Mouse (Mus musculus): Measurements from ENCODE around the gene Cep295. TPM values are rescaled to one million over a fixed set of nuclear protein-coding genes. Genes with fewer than 3 reads are reported as not detected.
A peak's percentile ranks its signal among the peaks of the same experiment; 100 is the strongest.

Cep295 gene
- polyA plus RNA-seq, 1 experiment from 2014 or later, result 18.9 TPM

DNA sequence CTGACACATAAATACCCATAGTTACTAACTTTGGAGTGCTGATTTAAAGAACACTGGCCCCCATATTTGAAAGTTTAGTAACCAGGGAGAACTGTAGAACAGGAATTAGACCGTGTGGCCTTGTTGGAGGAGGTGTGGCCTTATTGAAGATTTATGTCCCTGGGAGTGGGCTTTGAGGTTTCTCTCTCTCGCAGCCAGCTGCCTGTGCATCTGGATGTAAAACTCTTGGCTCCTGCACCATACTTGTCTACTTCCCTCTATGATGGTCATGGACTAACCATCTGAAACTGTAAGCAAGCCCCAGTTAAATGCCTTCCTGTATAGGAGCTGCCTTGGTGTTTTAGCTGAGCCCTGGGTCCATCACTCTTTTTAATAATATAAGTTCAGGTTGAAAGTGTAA is 59.1 kb downstream of the Cep295 start:
- no peak for ATAC-seq (ENCODE audit: low read depth)
- Histone ChIP-seq H3K4me3 (ENCODE audit: low read length) (no peak overlapping the region), H3K9me3 (ENCODE audit: control insufficient read depth, low read length) (no peaks in the 10 kb centered on the region), H3K4me1 (replicated peaks; ENCODE audit: control insufficient read depth, insufficient read depth, low read length) (peaks cover 8% of the 10 kb centered on the region; the same call in 1 of the 2 replicates), H3K27ac (ENCODE audit: low read length) (no peak overlapping the region), H3K9ac (ENCODE audit: low read length) (no peak overlapping the region), H3K27me3 (ENCODE audit: control insufficient read depth, insufficient read depth, low read depth, low read length) (no peaks in the 10 kb centered on the region), H3K36me3 (ENCODE audit: control insufficient read depth, insufficient read depth, low read length) (no peaks in the 10 kb centered on the region), H3K4me2 (ENCODE audit: low read depth, low read length) (no peak overlapping the region)
- WGBS, result 37% methylated on average over 2 of the region's 2 CpGs

DNA sequence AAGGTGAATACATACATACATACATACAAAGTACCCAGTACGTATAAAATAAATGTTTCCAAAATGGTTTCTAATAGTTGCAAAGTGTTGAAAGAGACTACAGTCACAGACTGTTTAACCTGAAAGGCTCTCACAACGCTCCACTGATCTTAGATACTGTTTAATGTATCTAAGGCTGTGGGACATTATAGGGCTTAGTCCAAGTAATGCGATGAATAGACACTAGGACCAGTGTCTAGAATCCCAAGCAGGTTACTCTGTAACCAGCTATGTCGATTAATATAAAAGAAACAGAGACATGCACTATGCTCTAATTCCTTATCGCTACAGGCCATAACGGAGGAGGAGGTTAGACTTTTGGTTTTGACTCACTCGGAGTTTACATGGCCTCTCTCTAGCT is 60.5 kb downstream of the Cep295 start:
- Histone ChIP-seq H3K4me1 (replicated peaks; ENCODE audit: control insufficient read depth, insufficient read depth, low read length) (peaks cover 8% of the 10 kb centered on the region; the same call in 1 of the 2 replicates), H3K9me3 (ENCODE audit: control insufficient read depth, low read length) (no peaks in the 10 kb centered on the region), H3K27ac (ENCODE audit: low read length) (no peak overlapping the region), H3K4me2 (ENCODE audit: low read depth, low read length) (no peak overlapping the region), H3K9ac (ENCODE audit: low read length) (no peak overlapping the region), H3K4me3 (ENCODE audit: low read length) (no peak overlapping the region), H3K36me3 (ENCODE audit: control insufficient read depth, insufficient read depth, low read length) (no peaks in the 10 kb centered on the region), H3K27me3 (ENCODE audit: control insufficient read depth, insufficient read depth, low read depth, low read length) (no peaks in the 10 kb centered on the region)
- ATAC-seq (ENCODE audit: low read depth), result no peak
- WGBS, result 86% methylated on average over 7 of the region's 7 CpGs

DNA sequence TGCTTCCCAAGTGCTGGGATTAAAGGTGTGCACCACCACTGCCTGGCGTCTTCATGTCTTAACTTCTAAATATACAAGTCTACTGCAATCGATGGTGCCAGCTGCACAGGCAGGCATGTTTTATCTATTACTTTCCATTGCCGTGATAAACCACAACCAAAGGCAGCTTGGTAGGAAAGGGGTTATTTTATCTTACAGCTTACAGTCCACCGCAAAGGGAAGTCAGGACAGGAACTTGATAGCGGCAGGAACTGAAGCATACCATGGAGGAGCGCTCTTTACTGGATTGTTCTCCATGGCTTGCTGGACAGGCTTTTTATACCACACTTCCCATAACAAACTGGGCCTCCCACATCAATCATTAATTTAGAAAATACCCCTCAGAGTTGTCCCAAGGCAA is 68.3 kb downstream of the Cep295 start:
- Histone ChIP-seq H3K4me1 (replicated peaks; ENCODE audit: control insufficient read depth, insufficient read depth, low read length) (no peaks in the 10 kb centered on the region), H3K4me2 (ENCODE audit: low read depth, low read length) (no peak overlapping the region), H3K27ac (ENCODE audit: low read length) (no peak overlapping the region), H3K4me3 (ENCODE audit: low read length) (no peak overlapping the region), H3K9ac (ENCODE audit: low read length) (no peak overlapping the region), H3K36me3 (ENCODE audit: control insufficient read depth, insufficient read depth, low read length) (peaks cover 6% of the 10 kb centered on the region; the same call in 1 of the 2 replicates), H3K9me3 (ENCODE audit: control insufficient read depth, low read length) (no peaks in the 10 kb centered on the region), H3K27me3 (ENCODE audit: control insufficient read depth, insufficient read depth, low read depth, low read length) (no peaks in the 10 kb centered on the region)
- no peak for ATAC-seq (ENCODE audit: low read depth)
- 87% methylated on average over 6 of the region's 6 CpGs for WGBS

DNA sequence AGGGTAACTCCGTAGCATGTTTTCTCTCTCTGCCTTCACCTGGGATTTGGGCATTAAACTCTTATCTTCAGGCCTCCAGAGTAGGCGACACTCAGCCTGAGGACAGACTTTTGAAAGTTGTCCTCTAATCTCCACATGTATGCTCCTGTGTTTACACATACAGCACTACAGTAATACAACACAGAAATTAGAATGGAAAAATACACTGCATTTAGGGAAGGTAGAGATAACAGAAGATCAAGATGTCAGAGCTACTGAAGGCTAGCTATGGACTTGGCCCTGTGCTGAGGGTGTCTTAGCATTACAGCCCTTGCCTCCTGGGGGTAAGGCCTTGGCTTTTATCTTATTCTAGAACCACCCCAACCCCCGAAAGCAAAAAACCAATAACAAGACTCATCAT is 69.2 kb downstream of the Cep295 start:
- Histone ChIP-seq H3K27me3 (ENCODE audit: control insufficient read depth, insufficient read depth, low read depth, low read length) (no peaks in the 10 kb centered on the region), H3K4me2 (ENCODE audit: low read depth, low read length) (no peak overlapping the region), H3K36me3 (ENCODE audit: control insufficient read depth, insufficient read depth, low read length) (peaks cover 6% of the 10 kb centered on the region; the same call in 1 of the 2 replicates), H3K27ac (ENCODE audit: low read length) (no peak overlapping the region), H3K9ac (ENCODE audit: low read length) (no peak overlapping the region), H3K4me1 (replicated peaks; ENCODE audit: control insufficient read depth, insufficient read depth, low read length) (no peaks in the 10 kb centered on the region), H3K4me3 (ENCODE audit: low read length) (no peak overlapping the region), H3K9me3 (ENCODE audit: control insufficient read depth, low read length) (no peaks in the 10 kb centered on the region)
- 84% methylated on average over 3 of the region's 3 CpGs for WGBS
- no peak for ATAC-seq (ENCODE audit: low read depth)

DNA sequence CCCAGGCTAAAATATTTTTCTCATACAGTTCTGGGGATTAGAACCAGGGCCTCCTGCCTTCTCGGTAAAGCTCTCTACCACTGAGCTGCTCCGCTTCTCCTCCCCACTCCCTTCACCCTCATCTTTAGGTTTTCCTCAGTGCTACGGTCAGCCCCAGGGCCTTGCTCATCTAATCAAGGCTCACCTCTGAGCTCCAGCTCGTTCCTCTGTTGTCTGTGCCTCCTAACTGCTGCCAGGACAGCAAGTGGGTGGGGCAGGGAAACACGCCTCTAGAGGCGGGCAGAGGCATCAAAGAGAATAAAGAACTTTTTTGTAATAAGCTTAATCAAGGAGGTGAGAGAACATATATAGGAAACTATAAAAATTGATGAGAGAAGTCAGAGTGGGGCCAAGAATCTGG is 69.7 kb downstream of the Cep295 start:
- no peak overlapping the region for H3K4me3 ChIP-seq (ENCODE audit: low read length)
- peaks cover 6% of the 10 kb centered on the region; the same call in 1 of the 2 replicates for H3K36me3 ChIP-seq (ENCODE audit: control insufficient read depth, insufficient read depth, low read length)
- no peaks in the 10 kb centered on the region for H3K4me1 ChIP-seq (replicated peaks; ENCODE audit: control insufficient read depth, insufficient read depth, low read length)
- H3K27me3 ChIP-seq (ENCODE audit: control insufficient read depth, insufficient read depth, low read depth, low read length), result no peaks in the 10 kb centered on the region
- no peak overlapping the region for H3K9ac ChIP-seq (ENCODE audit: low read length)
- 58% methylated on average over 6 of the region's 6 CpGs for WGBS
- no peak overlapping the region for H3K27ac ChIP-seq (ENCODE audit: low read length)
- ATAC-seq (ENCODE audit: low read depth), result no peak
- H3K9me3 ChIP-seq (ENCODE audit: control insufficient read depth, low read length), result no peaks in the 10 kb centered on the region
- H3K4me2 ChIP-seq (ENCODE audit: low read depth, low read length), result no peak overlapping the region

DNA sequence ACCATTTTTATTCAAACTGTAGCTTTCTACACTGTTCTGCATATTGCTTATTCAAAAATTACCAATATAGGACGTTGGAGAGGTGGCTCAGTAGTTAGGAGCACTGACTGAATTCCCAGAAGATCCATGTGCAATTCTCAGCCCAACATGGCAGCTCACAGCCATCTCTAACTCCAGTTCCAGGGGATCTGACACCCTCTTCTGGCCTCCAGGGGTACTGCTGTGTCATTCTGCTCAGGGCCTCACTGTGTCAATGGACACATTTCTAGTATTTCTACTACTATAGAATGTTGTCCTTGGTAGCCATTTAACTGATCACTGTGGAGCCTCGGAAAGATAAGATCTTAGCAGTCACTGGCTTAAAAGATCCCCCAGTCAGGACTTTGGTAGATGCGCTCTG is 72.1 kb downstream of the Cep295 start:
- 74% methylated on average over 3 of the region's 3 CpGs for WGBS
- peaks cover 5% of the 10 kb centered on the region; the same call in 1 of the 2 replicates for H3K36me3 ChIP-seq (ENCODE audit: control insufficient read depth, insufficient read depth, low read length)

DNA sequence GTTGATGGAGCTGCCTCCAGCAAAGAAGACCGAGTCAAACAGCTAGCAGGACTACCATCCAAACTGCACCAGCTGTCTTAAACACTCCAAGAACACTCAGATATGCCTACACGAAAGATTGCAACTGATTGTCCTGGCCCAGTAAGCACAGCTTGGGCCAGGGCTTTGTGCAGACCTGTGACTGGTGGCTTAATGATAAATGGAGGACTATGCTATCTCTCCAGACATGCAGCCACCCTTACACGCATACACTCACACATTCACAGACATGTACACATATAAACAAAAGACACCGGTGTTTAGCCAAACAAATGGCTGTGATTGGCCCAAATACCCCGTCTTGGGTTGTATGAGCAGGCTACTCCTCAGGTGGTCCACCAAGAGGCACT is 77.1 kb downstream of the Cep295 start:
- 39% methylated on average over 5 of the region's 5 CpGs for WGBS
- no peaks in the 10 kb centered on the region for H3K27me3 ChIP-seq (ENCODE audit: control insufficient read depth, insufficient read depth, low read depth, low read length)
- no peak for ATAC-seq (ENCODE audit: low read depth)
- peak overlapping the region; percentile 99 for H3K4me3 ChIP-seq (ENCODE audit: low read length)
- peaks cover 16% of the 10 kb centered on the region for H3K4me1 ChIP-seq (replicated peaks; ENCODE audit: control insufficient read depth, insufficient read depth, low read length)
- H3K27ac ChIP-seq (ENCODE audit: low read length), result no peak overlapping the region
- H3K9me3 ChIP-seq (ENCODE audit: control insufficient read depth, low read length), result no peaks in the 10 kb centered on the region
- peaks cover 7% of the 10 kb centered on the region for H3K36me3 ChIP-seq (ENCODE audit: control insufficient read depth, insufficient read depth, low read length)
- H3K4me2 ChIP-seq (ENCODE audit: low read depth, low read length), result peak overlapping the region; percentile 61
- peak overlapping the region; percentile 99 for H3K9ac ChIP-seq (ENCODE audit: low read length)

More for the DNA sequence above, 72.1 kb downstream of the Cep295 start:
- Histone ChIP-seq H3K27me3 (ENCODE audit: control insufficient read depth, insufficient read depth, low read depth, low read length) (no peaks in the 10 kb centered on the region), H3K4me3 (ENCODE audit: low read length) (no peak overlapping the region), H3K4me1 (replicated peaks; ENCODE audit: control insufficient read depth, insufficient read depth, low read length) (peaks cover 5% of the 10 kb centered on the region), H3K9ac (ENCODE audit: low read length) (no peak overlapping the region), H3K4me2 (ENCODE audit: low read depth, low read length) (no peak overlapping the region), H3K27ac (ENCODE audit: low read length) (no peak overlapping the region), H3K9me3 (ENCODE audit: control insufficient read depth, low read length) (no peaks in the 10 kb centered on the region)
- ATAC-seq (ENCODE audit: low read depth), result no peak

DNA sequence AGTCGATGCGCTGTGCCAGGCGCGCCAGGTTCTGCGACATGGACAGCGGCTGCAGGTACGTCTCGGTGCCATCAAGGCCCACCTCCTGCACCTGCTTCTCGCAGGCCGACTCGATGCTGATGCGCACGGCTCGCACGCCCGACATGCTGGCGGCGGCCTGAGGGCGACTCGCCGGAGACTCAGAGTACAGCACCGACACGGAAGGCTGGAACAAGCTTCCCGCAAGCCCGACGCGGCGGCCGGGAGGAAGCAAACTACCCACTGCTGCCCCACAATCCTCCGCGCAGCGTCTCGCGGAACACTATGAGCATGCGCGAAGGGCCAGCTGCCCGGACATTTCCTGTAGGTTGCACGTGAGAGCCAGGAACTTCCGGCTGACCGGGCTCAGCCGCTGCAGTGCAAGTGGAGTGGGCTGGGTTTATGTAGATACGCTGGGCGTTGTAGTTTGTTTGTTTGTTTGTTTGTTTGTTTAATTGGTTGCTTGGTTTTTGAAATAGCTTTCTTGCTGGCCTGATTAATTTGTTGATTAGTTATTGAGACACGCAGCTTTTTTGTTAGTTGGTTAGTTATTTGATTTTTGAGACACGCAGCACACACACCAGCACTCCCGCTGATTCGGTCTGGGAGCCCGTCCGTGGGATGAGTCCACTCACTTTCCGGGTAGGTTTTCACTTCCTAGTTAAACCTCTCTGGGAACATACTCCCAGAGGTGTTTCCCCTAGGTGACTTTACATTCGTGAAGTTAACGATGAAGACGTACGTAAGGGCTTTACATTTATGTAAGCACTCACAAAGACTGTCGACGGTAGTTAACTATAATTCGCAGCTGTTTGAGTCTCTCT is 77.7 kb downstream of the Cep295 start, which contains the start of gene Med17:
TSS of gene Med17 (minus strand) at position 283 of the 842 bp plus-strand sequence.
- peaks cover 16% of the 10 kb centered on the region for H3K4me1 ChIP-seq (replicated peaks; ENCODE audit: control insufficient read depth, insufficient read depth, low read length)
- no peaks in the 10 kb centered on the region for H3K27me3 ChIP-seq (ENCODE audit: control insufficient read depth, insufficient read depth, low read depth, low read length)
- no peaks in the 10 kb centered on the region for H3K9me3 ChIP-seq (ENCODE audit: control insufficient read depth, low read length)
- peaks cover 12% of the 10 kb centered on the region for H3K36me3 ChIP-seq (ENCODE audit: control insufficient read depth, insufficient read depth, low read length)
- 2% methylated on average over 56 of the region's 57 CpGs for WGBS
- H3K9ac ChIP-seq (ENCODE audit: low read length), result peak within 1 kb of the TSS; percentile 99
- peak; percentile 99 for ATAC-seq (ENCODE audit: low read depth)
- H3K4me3 ChIP-seq (ENCODE audit: low read length), result peak within 1 kb of the TSS; percentile 99
- H3K27ac ChIP-seq (ENCODE audit: low read length), result peak within 1 kb of the TSS; percentile 91
- H3K4me2 ChIP-seq (ENCODE audit: low read depth, low read length), result peak within 1 kb of the TSS; percentile 73

DNA sequence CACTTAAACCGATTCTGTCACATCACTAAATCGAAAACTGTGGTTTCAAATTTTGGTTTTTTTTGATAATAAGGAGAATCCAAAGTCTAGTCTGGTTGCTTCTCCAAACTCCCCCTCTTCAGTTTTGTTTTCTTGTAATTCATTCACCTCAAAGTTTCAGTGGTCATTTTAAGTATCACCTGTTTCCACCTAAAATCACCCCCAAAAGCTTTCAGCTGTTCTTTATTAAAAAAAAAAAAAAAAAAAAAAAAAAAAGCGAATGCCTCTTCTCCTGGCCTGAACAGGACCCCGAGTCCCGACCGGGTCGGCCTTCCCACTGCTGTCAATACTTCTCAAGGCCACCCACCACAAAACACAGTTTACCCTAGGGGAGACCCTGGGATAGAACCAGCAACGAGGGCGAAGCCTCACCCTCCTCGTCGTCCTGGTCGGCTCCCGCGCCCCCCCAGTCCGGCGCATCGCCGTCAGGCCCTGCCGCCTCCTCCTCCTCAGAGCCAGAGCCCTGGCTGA is 78.4 kb downstream of the Cep295 start:
- Histone ChIP-seq H3K9me3 (ENCODE audit: control insufficient read depth, low read length) (no peaks in the 10 kb centered on the region), H3K4me1 (replicated peaks; ENCODE audit: control insufficient read depth, insufficient read depth, low read length) (peaks cover 16% of the 10 kb centered on the region), H3K27me3 (ENCODE audit: control insufficient read depth, insufficient read depth, low read depth, low read length) (no peaks in the 10 kb centered on the region), H3K27ac (ENCODE audit: low read length) (peak overlapping the region; percentile 91), H3K4me3 (ENCODE audit: low read length) (peak overlapping the region; percentile 99), H3K36me3 (ENCODE audit: control insufficient read depth, insufficient read depth, low read length) (peaks cover 17% of the 10 kb centered on the region), H3K4me2 (ENCODE audit: low read depth, low read length) (peak overlapping the region; percentile 73), H3K9ac (ENCODE audit: low read length) (peak overlapping the region; percentile 99)
- WGBS, result 8% methylated on average over 19 of the region's 19 CpGs
- no peak for ATAC-seq (ENCODE audit: low read depth)

All from lung, embryonic 16.5 days (tissue).